Mouse (Mus musculus) kidney, adult 2 months (tissue): ENCODE data around the gene Actr1b. TPM values are rescaled to one million over a fixed set of nuclear protein-coding genes. Genes with fewer than 3 reads are reported as not detected.

Experiments
- DNase-seq: peaks from one replicate; pipeline ENCODE4 v3.0.0; 2021
- H3K27ac ChIP-seq: fragments of 200-500 bp; 2 replicates; pipeline ENCODE4 v1.5.1; 2012; ENCODE audit warnings: low read depth, low read length, control low read depth, inconsistent platforms; ENCODE audit not compliant: insufficient read depth
- H3K27me3 ChIP-seq: fragments of 200-500 bp; replicated peaks from 2 replicates; pipeline ENCODE4 v1.6.1; 2012; ENCODE audit warnings: mild to moderate bottlenecking, moderate library complexity, low read length, inconsistent platforms; ENCODE audit not compliant: control insufficient read depth, insufficient read depth
- H3K36me3 ChIP-seq: fragments of 200-500 bp; 2 replicates; pipeline ENCODE4 v1.6.1; 2012; ENCODE audit warnings: mild to moderate bottlenecking, moderate library complexity, low read length, inconsistent platforms; ENCODE audit not compliant: control insufficient read depth, insufficient read depth
- H3K4me1 ChIP-seq: fragments of 200-500 bp; 2 replicates; pipeline ENCODE4 v1.6.1; 2011; ENCODE audit warnings: low read length; ENCODE audit not compliant: control insufficient read depth, insufficient read depth
- H3K4me3 ChIP-seq: fragments of 200-500 bp; 2 replicates; pipeline ENCODE4 v1.5.1; 2011; ENCODE audit warnings: mild to moderate bottlenecking, low read depth, low read length, control low read depth; ENCODE audit not compliant: insufficient read depth
- CTCF ChIP-seq: fragments of 200-500 bp; conservative IDR thresholded peaks from 2 replicates; pipeline ENCODE4 v1.5.1; 2011; ENCODE audit warnings: low read depth, mild to moderate bottlenecking, control low read depth, low read length, moderate library complexity, mixed read lengths; ENCODE audit not compliant: insufficient read depth, insufficient read length
- POLR2A ChIP-seq: fragments of 200-500 bp; IDR thresholded peaks from one replicate; pipeline ENCODE4 v1.6.1; 2011; ENCODE audit warnings: low read depth, low read length, control low read depth
- WGBS: fragments of 180-500 bp; shearing (Covaris S2); methylation state at CpG from one replicate; pipeline ENCODE4 v1.1.7; 2018; 5-methylcytosine and 5-hydroxymethylcytosine counted together
- polyA plus RNA-seq: library from polyadenylated mRNA; depleted of rRNA; stranded (reverse); fragments of >200 nt; gene quantifications from 2 replicates; pipeline ENCODE4 v1.2.3, GENCODE M21; 2012; rRNA removed

Actr1b gene
- polyA plus RNA-seq, 1 experiment: 130 TPM

GRCm38 (mm10) chr1:36665934-36666333 lies 48.3 kb downstream of the Actr1b start:
- Histone ChIP-seq H3K27ac (no peak overlapping the region), H3K36me3 (no peaks in the 10 kb centered on the region), H3K4me1 (no peaks in the 10 kb centered on the region), H3K27me3 (no peaks in the 10 kb centered on the region), H3K4me3 (no peak overlapping the region)
- no peak for DNase-seq
- TF ChIP-seq CTCF: no peak
- TF ChIP-seq POLR2A: no peak
- 67% methylated on average over 4 of the region's 4 CpGs for WGBS

DNA sequence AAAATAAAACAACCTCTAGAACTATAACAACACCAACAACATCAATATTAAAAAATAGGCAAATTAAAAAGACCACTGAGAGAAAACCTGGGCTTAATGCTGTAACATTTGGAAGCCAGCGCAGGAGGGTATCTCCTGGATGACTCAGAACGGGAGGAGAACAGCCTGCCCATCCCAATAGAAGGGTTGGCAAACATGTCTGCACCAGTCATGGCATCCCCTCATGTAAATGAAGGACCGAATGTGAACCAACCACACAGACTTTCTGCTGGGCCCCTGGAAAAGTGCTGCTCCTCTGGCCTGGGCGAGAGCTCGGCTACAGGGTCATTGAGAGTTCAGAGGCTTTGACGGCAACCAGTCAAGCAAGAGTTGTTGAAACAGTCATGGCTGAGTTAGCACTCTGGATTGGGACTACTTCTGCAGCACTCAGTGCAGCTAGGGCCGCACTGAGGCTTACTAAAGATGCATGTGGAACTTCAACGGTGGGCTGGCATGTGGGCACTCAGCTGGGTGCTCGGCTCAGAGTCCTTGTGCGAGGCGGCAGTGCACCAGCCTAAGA lies 49.0 kb downstream of the Actr1b start:
- TF ChIP-seq CTCF (no peak), POLR2A (no peak)
- H3K4me1 ChIP-seq: no peaks in the 10 kb centered on the region
- peak; percentile 18 for DNase-seq
- 60% methylated on average over 11 of the region's 11 CpGs for WGBS
- no peaks in the 10 kb centered on the region for H3K36me3 ChIP-seq
- no peak overlapping the region for H3K4me3 ChIP-seq
- no peaks in the 10 kb centered on the region for H3K27me3 ChIP-seq
- no peak overlapping the region for H3K27ac ChIP-seq

- Histone ChIP-seq H3K4me1 (no peaks in the 10 kb centered on the region), H3K4me3 (no peak overlapping the region), H3K36me3 (no peaks in the 10 kb centered on the region), H3K27ac (no peak overlapping the region), H3K27me3 (no peaks in the 10 kb centered on the region)
- DNase-seq: peak; percentile 27
- 67% methylated on average over 4 of the region's 4 CpGs for WGBS
- TF ChIP-seq POLR2A (no peak), CTCF (0 out of 2 replicates have a peak, but pooled peaks have one; percentile 10)
Measured at GRCm38 (mm10) chr1:36664457-36664856, 49.8 kb downstream of the Actr1b start.

DNA sequence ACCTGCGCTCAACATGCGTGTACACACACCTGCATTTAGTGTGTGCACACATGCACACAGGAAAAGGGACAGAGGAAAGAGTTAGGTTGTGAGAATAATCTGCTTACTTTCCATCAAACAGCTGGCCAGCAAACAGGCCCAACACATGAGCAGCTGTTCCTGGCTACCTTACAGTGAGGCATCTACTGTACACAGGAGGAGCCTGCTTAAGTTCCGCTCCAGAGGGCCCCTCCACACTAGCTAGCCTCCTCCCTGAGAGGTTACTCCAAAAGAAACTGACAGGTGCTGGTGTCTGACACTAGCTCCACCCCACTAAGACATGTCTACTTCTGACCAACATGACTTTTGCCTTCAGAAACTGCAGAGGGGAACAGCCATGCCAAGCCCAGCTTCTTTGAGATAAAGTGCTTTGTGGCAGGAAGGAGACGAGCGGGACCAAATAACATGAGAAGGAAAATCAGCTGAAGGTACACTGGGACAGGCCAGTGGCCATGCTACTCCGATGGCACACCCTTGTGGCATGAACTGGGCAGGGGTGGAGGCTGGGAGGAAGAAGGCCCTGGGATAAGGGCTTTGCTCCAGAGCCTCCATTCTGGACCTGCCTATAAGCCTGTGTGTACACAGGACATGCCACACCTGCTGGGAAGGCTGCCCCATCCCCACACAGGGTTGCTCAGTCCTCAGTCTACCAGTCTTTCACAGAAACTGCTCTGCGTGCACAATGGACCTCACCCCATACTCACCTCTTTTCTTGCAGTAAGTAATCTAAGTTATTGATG lies 55.4 kb downstream of the Actr1b start:
- Histone ChIP-seq H3K4me3 (no peak overlapping the region), H3K36me3 (no peaks in the 10 kb centered on the region), H3K27ac (no peak overlapping the region), H3K27me3 (no peaks in the 10 kb centered on the region), H3K4me1 (no peaks in the 10 kb centered on the region)
- DNase-seq: no peak
- TF ChIP-seq POLR2A: no peak
- TF ChIP-seq CTCF: no peak
- WGBS: 86% methylated on average over 7 of the region's 7 CpGs

DNA sequence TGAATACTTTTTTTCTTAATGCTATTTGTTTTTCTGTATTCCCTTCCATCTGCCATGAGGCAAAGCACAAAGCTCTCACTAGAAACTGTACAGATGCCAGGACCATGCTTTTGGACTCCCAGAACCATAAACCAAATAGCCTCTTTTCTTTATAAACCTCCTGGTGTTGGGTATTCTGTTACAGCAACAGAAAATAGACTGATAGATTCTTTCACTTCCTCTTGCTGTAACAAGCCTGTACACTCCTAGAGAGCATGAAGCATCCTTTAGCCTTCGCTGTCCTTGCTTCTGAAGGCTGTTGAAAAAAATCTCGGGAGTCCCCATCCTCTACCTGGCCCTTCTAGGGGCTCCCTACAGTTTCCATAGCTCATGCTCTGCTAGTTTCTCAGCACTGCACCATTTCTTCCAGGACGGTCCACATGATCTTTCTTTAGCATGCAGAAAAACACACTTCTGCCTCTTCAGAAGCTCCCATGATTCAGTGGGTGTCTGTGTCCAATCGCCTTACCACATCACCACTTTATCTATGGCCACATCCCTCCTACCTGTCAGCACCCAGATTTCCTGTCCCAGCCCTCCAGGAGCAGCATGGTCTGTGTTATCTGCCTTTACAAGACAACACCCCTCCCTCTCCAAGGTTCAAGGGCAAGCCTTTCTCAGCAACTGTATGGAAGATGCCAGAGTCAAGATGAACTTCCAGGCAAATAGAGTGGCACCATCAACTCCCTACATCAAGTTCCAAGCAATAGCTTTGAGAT lies 56.4 kb downstream of the Actr1b start:
- H3K4me3 ChIP-seq: no peak overlapping the region
- H3K36me3 ChIP-seq: no peaks in the 10 kb centered on the region
- whole genome bisulfite sequencing: 85% methylated on average over 4 of the region's 4 CpGs
- H3K4me1 ChIP-seq: no peaks in the 10 kb centered on the region
- no peak for DNase-seq
- TF ChIP-seq CTCF (no peak), POLR2A (no peak)
- H3K27ac ChIP-seq: no peak overlapping the region
- no peaks in the 10 kb centered on the region for H3K27me3 ChIP-seq

DNA sequence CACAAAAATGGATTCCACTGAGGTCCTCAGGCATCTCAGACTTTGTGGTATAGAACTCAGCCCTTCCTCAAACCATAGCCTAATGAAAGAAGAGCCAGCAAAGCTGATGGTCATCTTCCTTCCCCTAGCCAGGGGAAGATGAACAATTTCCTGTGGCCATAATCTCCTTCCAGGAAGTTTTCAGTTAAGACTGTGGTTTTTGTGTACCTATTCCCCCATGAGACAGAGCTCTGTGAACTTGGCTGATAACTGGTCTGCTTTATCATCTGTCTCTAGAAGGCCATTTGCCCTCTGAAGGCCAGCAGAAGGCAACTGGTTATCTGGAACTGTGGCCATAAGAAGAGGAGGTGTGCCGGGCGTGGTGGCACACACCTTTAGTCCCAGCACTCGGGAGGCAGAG lies 58.0 kb downstream of the Actr1b start:
- TF ChIP-seq CTCF (no peak), POLR2A (no peak)
- Histone ChIP-seq H3K4me1 (no peaks in the 10 kb centered on the region), H3K36me3 (no peaks in the 10 kb centered on the region), H3K27me3 (no peaks in the 10 kb centered on the region), H3K27ac (no peak overlapping the region), H3K4me3 (no peak overlapping the region)
- 92% methylated on average over 3 of the region's 3 CpGs for WGBS
- no peak for DNase-seq

DNA sequence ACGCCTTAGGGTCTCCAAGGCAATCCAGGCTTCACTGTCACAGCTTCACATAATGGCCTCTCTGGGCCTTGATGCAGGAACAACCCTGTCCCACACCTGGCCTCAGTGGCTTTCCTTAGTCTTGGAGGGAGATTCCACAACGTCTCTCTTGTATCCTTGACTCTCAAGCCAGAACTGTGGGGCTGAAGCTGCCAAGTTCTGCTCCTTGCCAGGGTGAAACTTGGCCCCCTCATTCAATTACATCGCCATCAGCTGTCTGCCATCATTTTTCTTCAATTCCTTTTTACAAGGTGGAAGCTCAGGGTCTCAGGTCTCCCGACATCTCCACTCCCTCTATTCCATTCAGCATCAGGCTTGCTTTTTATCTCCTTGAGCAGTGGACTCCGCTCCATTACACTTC lies 59.2 kb downstream of the Actr1b start:
- no peak overlapping the region for H3K27ac ChIP-seq
- WGBS: 90% methylated on average over 5 of the region's 5 CpGs
- TF ChIP-seq CTCF (no peak), POLR2A (no peak)
- no peaks in the 10 kb centered on the region for H3K4me1 ChIP-seq
- no peaks in the 10 kb centered on the region for H3K27me3 ChIP-seq
- DNase-seq: no peak
- H3K36me3 ChIP-seq: no peaks in the 10 kb centered on the region
- no peak overlapping the region for H3K4me3 ChIP-seq

Other genes with a start within 250 kb of the Actr1b start
- 14.3 and 15.9 TPM in 2 replicates for gene Cnnm4, start 242.8 kb downstream of the Actr1b start, polyA plus RNA-seq
- 19.8 and 29.5 TPM in 2 replicates for gene Cnnm3, start 202.6 kb downstream of the Actr1b start, polyA plus RNA-seq
- 11.8 and 37.9 TPM in 2 replicates for gene Ankrd23, start 177.5 kb downstream of the Actr1b start, polyA plus RNA-seq
- gene Gm42417, start 175.0 kb downstream of the Actr1b start, polyA plus RNA-seq: not detected in 2 replicates
- 16.8 and 22.6 TPM in 2 replicates for gene Ankrd39, start 167.0 kb downstream of the Actr1b start, polyA plus RNA-seq
- gene Sema4c, start 156.1 kb downstream of the Actr1b start, polyA plus RNA-seq: 8.0 and 9.1 TPM in 2 replicates
- 0.35 and 1.1 TPM in 2 replicates for gene Fam178b, start 31.2 kb downstream of the Actr1b start, polyA plus RNA-seq
- gene Cox5b, start 23.0 kb downstream of the Actr1b start, polyA plus RNA-seq: 1,291 and 1,565 TPM in 2 replicates
- gene 4933424G06Rik, start 4.3 kb downstream of the Actr1b start, polyA plus RNA-seq: not detected in 2 replicates
- gene Zap70, start 47.4 kb upstream of the Actr1b start, polyA plus RNA-seq: 0.60 and 3.2 TPM in 2 replicates
- 18.9 and 19.0 TPM in 2 replicates for gene Tmem131, start 229.2 kb upstream of the Actr1b start, polyA plus RNA-seq